Mouse (Mus musculus) thymus, postnatal 36 days (tissue): ENCODE data around the gene Far2.

Source experiments
- DNase-seq, 2 experiments: peaks; one replicate each; pipeline ENCODE4 v3.0.0; 2022; ENCODE audit warnings: mixed read lengths in 2 of 2

The Far2 gene

GRCm38 (mm10) chr6:148227542-148227941 is 180.5 kb downstream of the Far2 start:
- no peak for DNase-seq
